Mouse (Mus musculus) left cerebral cortex, adult 8-10 months (tissue): ENCODE measurements around the gene Sypl. TPM values are rescaled to one million over a fixed set of nuclear protein-coding genes. Genes with fewer than 3 reads are reported as not detected.

ENCODE experiments used
- total RNA-seq, 4 experiments: library from RNA; stranded (reverse); gene quantifications; 2 replicates each; pipeline ENCODE4 v1.2.4; 2022

Gene Sypl
- total RNA-seq, 4 experiments from 2014 or later: 44.7 to 47.5 (median 45.3) TPM

Other genes starting within 250 kb of the Sypl start
- 10 to 100 TPM; 31.2 to 35.2 (median 34.0) TPM for gene Nampt, start 134.3 kb upstream of the Sypl start, total RNA-seq
- 1 to 10 TPM in 3 of 4 experiments, under 1 TPM in 1; 0.78 to 3.9 (median 2.6) TPM for gene Cdhr3, start 139.0 kb downstream of the Sypl start, total RNA-seq
- 10 to 100 TPM; 58.3 to 64.4 (median 61.0) TPM for gene Atxn7l1, start 193.8 kb downstream of the Sypl start, total RNA-seq